Mouse (Mus musculus) forebrain, embryonic 11.5 days (tissue): Measurements from ENCODE around the gene Cenpv. TPM values are rescaled to one million over a fixed set of nuclear protein-coding genes. Genes with fewer than 3 reads are reported as not detected.

ENCODE experiments used
- ATAC-seq: fragments of 200-750 bp; cut with Nextera tagmentation; replicated peaks from 2 replicates; pipeline ENCODE4 v1.8.0; 2017; ENCODE audit warnings: moderate TSS enrichment; ENCODE audit not compliant: low FRiP score
- DNase-seq: peaks from one replicate; pipeline ENCODE4 v3.0.0-alpha.2; 2017; ENCODE audit warnings: low spot score
- H3K27ac ChIP-seq: fragments of 300-500 bp; sonication (generic); 2 replicates; pipeline ENCODE4 v1.5.1; 2014; ENCODE audit warnings: low read depth, low read length
- H3K27me3 ChIP-seq: fragments of 300-500 bp; sonication (generic); 2 replicates; pipeline ENCODE4 v1.6.1; 2014; ENCODE audit warnings: mild to moderate bottlenecking, low read length, mixed read lengths; ENCODE audit not compliant: control insufficient read depth, insufficient read depth
- H3K36me3 ChIP-seq: fragments of 300-500 bp; sonication (generic); 2 replicates; pipeline ENCODE4 v1.6.1; 2014; ENCODE audit warnings: mild to moderate bottlenecking, low read length, moderate library complexity, mixed read lengths; ENCODE audit not compliant: control insufficient read depth, insufficient read depth
- H3K4me1 ChIP-seq: fragments of 300-500 bp; sonication (generic); replicated peaks from 2 replicates; pipeline ENCODE4 v1.6.1; 2014; ENCODE audit warnings: low read length, mixed read lengths; ENCODE audit not compliant: control insufficient read depth, insufficient read depth
- H3K4me2 ChIP-seq: fragments of 300-500 bp; sonication (generic); 2 replicates; pipeline ENCODE4 v1.6.1; 2014; ENCODE audit warnings: low read depth, mild to moderate bottlenecking, low read length, moderate library complexity, mixed read lengths; ENCODE audit not compliant: severe bottlenecking
- H3K4me3 ChIP-seq: fragments of 300-500 bp; sonication (generic); 2 replicates; pipeline ENCODE4 v1.5.1; 2014; ENCODE audit warnings: low read depth, low read length
- H3K9ac ChIP-seq: fragments of 300-500 bp; sonication (generic); 2 replicates; pipeline ENCODE4 v1.6.1; 2014; ENCODE audit warnings: low read length
- H3K9me3 ChIP-seq: fragments of 300-500 bp; sonication (generic); 2 replicates; pipeline ENCODE4 v1.6.1; 2016; ENCODE audit warnings: low read length, mixed read lengths; ENCODE audit not compliant: control insufficient read depth
- WGBS: fragments of 180-500 bp; shearing (Covaris S2); extraction: QIAGEN DNeasy Blood & Tissue Kit; methylation state at CpG from one replicate; pipeline ENCODE4 v1.1.7; 2014; 5-methylcytosine and 5-hydroxymethylcytosine counted together
- polyA plus RNA-seq: library from polyadenylated mRNA; unstranded; fragments of >200 nt; fragmentation: Nextera tagmentation; extraction: Ambion mirVana; gene quantifications from 2 replicates; pipeline ENCODE4 v1.2.1, GENCODE M21; 2014

Gene Cenpv
- polyA plus RNA-seq, 1 experiment from 2014 or later = 61.5 TPM

DNA sequence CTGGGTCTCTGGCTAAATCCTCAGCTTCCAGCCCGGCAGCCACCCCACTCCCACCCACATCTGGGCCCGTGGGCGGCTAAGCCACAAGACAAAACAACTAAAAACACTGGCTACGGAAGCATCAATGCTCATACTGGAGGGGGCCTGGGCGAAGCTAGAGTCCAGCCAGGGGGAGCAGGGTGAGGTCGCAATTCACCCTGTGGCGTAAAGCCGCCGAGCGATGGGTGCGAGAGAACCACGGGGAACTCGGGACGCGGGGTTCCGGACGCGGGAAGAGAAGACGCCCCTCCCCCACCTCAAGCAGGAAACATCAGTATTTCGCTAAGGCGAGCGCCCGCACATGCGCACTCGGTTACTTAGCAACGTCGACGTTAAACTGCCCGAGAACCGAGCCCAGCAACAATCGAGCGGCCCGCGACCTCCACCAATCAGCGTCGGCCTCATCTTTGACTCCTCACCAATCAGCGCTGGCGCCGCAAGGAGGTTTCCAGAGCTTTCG, 11.7 kb upstream of the Cenpv start, which contains the start of gene Ubb:
TSS of gene Ubb (plus strand) at position 445 of the 499 bp plus-strand sequence.
- peaks cover 8% of the 10 kb centered on the region; the same call in 1 of the 2 replicates for H3K36me3 ChIP-seq
- H3K27me3 ChIP-seq = no peaks in the 10 kb centered on the region
- H3K4me1 ChIP-seq = peaks cover 13% of the 10 kb centered on the region; the same call in 1 of the 2 replicates
- peak within 1 kb of the TSS; percentile 74 for H3K4me3 ChIP-seq
- DNase-seq (peak; percentile 100), ATAC-seq (peak; percentile 96)
- H3K9me3 ChIP-seq = no peaks in the 10 kb centered on the region
- H3K27ac ChIP-seq = peak within 1 kb of the TSS; percentile 94
- peak within 1 kb of the TSS; percentile 84 for H3K4me2 ChIP-seq
- H3K9ac ChIP-seq = peak within 1 kb of the TSS; percentile 99
- under 1% methylated on average over 40 of the region's 40 CpGs for WGBS

DNA sequence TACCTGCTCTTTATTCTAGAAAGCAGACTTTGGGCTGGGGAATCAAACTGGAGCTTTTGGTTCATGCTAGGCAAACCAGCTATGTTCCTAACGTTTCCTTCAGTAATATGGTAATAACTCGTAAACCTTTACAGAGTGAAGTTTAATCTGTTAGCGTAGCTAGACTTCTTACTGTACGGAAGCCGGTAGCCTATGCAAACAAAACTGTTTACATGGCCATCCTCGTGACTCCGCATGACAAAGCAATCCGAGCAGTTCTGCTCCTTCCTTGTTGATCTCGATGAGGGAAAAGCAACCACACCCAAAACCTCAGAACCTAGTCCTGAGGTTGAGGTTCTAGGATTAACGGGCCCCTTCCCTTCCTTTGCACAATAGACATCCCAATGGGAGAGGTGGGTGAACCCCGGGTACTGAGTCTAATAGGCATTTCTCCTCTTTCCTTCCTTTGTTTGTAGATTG, 11.2 kb upstream of the Cenpv start:
- peak overlapping the region; percentile 99 for H3K9ac ChIP-seq
- ATAC-seq = no peak; the same call in 1 of the 2 replicates
- no peaks in the 10 kb centered on the region for H3K9me3 ChIP-seq
- 9% methylated on average over 11 of the region's 11 CpGs for WGBS
- H3K27ac ChIP-seq = peak overlapping the region; percentile 94
- DNase-seq = no peak
- H3K4me2 ChIP-seq = peak overlapping the region; percentile 84
- peaks cover 8% of the 10 kb centered on the region; the same call in 1 of the 2 replicates for H3K36me3 ChIP-seq
- H3K4me1 ChIP-seq = peaks cover 13% of the 10 kb centered on the region; the same call in 1 of the 2 replicates
- no peaks in the 10 kb centered on the region for H3K27me3 ChIP-seq
- peak overlapping the region; percentile 74 for H3K4me3 ChIP-seq

- Histone ChIP-seq H3K9me3 (no peaks in the 10 kb centered on the region), H3K4me2 (peak overlapping the region; percentile 84), H3K9ac (peak overlapping the region; percentile 99), H3K27ac (peak overlapping the region; percentile 94; the same call in 1 of the 2 replicates), H3K4me1 (peaks cover 10% of the 10 kb centered on the region; the same call in 1 of the 2 replicates), H3K27me3 (no peaks in the 10 kb centered on the region), H3K36me3 (peaks cover 8% of the 10 kb centered on the region; the same call in 1 of the 2 replicates), H3K4me3 (peak overlapping the region; percentile 74)
- DNase-seq (no peak), ATAC-seq (no peak)
- 38% methylated on average over 5 of the region's 5 CpGs for WGBS
Observed at GRCm38 (mm10) chr11:62549782-62550181, 10.7 kb upstream of the Cenpv start.

DNA sequence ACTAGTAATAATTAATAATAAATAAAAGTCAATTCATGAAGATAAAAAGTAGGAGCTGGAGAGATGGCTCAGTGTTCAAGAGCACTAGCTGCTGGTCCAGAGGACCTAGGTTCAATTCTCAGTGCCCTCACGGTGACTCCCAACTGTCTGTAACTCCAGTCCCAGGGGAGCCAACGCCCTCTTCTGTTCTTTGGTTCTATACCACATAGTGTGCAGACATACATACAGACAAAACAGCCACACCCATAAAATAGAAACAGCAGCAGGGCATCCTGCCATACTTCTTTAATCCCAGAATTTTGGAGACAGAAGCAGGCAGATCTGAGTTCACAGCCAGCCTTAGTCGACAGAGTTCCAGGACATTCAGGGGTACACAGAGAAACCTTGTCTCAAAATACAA, 4.9 kb upstream of the Cenpv start:
- 91% methylated on average over 3 of the region's 3 CpGs for WGBS
- Histone ChIP-seq H3K4me2 (no peak overlapping the region), H3K27me3 (no peaks in the 10 kb centered on the region; the same call in 1 of the 2 replicates), H3K4me3 (no peak overlapping the region), H3K9me3 (no peaks in the 10 kb centered on the region), H3K4me1 (0 out of 2 replicates have a peak, but pooled peaks cover under 1% of the 10 kb centered on the region), H3K9ac (no peak overlapping the region), H3K27ac (no peak overlapping the region), H3K36me3 (no peaks in the 10 kb centered on the region)
- no peak for ATAC-seq
- no peak for DNase-seq

DNA sequence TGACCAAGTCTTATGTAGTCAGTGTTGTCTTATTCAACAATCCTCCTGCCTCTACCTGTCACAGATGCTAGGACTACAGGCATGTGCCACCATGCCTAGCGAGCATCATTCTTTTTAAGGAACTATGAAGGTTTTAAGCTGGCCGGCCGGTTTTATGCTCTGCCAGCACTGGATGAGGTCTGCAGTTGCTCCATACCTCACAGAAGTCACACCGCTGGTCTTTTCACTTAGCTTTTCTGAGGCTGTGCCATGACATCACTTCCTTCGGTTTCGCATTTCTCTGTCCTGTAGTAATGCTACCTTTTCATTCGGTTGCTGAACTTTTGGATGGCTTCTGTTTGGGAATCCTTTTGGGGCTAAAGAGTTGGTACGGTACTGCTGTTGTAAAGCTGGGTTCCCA, 2.5 kb upstream of the Cenpv start:
- DNase-seq (no peak), ATAC-seq (no peak)
- Histone ChIP-seq H3K4me3 (no peak overlapping the region), H3K4me2 (no peak overlapping the region), H3K4me1 (no peaks in the 10 kb centered on the region), H3K36me3 (no peaks in the 10 kb centered on the region), H3K27ac (no peak overlapping the region), H3K9me3 (no peaks in the 10 kb centered on the region), H3K27me3 (no peaks in the 10 kb centered on the region; the same call in 1 of the 2 replicates), H3K9ac (no peak overlapping the region)
- 85% methylated on average over 8 of the region's 8 CpGs for WGBS

GRCm38 (mm10) chr11:62540969-62541368, 1.9 kb upstream of the Cenpv start:
- no peaks in the 10 kb centered on the region for H3K36me3 ChIP-seq
- no peak overlapping the region for H3K27ac ChIP-seq
- no peak overlapping the region for H3K4me2 ChIP-seq
- ATAC-seq (no peak), DNase-seq (no peak)
- no peak overlapping the region for H3K9ac ChIP-seq
- H3K9me3 ChIP-seq = no peaks in the 10 kb centered on the region
- 61% methylated on average over 2 of the region's 2 CpGs for WGBS
- H3K4me1 ChIP-seq = no peaks in the 10 kb centered on the region
- no peak overlapping the region for H3K4me3 ChIP-seq
- no peaks in the 10 kb centered on the region; the same call in 1 of the 2 replicates for H3K27me3 ChIP-seq

DNA sequence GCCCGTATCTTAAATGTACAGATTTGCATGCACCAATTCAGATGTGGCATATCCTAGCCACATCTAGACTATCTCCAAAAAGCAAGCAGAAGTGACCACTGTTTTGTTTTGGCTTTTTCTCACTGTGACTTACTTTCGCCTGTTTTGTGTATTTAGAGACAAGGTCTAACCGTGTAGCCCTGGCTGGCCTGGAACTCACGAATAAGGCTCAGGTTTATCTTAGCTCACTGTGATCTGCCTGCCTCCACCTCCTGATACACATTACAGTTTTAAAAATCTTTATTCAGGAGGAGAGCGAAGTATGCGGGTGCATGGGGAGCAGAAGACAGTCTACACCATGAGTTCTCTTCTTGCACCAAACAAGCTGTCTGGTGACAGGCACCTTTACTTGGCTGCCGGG, 1.1 kb upstream of the Cenpv start:
- Histone ChIP-seq H3K36me3 (no peaks in the 10 kb centered on the region), H3K27ac (no peak overlapping the region), H3K4me2 (no peak overlapping the region), H3K4me3 (no peak overlapping the region), H3K27me3 (no peaks in the 10 kb centered on the region; the same call in 1 of the 2 replicates), H3K9me3 (no peaks in the 10 kb centered on the region), H3K9ac (no peak overlapping the region), H3K4me1 (no peaks in the 10 kb centered on the region)
- 82% methylated on average over 7 of the region's 7 CpGs for WGBS
- ATAC-seq = no peak
- no peak for DNase-seq

DNA sequence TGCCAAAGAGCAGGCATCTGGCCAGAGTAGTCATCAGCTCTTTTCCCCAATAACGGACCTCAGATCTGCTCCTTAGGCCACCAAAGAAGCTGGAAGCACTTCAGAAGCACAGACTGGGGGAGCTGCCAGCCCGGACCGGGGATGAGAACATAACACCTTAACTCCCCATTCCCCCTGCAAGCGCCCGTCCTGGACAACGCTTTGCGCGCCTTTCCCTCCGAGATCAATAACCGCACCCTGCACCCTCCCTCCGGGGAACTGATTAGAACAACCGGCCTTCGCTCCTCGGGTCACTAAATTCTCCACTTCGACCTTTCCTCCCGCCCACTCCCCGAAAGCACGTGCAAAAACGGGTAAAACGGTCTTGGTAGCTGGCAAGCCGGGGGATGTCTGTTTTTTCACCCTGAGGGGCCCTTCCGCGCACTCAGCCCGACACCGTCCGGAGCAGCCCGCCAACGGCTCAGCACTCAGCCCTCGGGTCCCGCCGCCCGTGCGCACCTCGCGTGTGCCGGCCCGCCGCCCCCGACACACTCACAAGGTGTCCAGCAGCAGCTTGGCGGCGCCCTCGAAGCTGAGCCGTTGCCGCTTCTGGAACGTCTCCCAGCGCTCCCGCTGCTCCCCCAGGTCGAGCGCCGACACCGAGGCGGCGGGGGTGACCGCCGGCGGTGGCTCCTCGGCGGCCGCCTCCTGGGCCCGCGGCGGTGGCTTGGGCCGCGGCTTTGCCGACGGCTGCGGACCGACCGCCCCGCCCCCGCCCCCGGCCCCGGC, 556 bp downstream of the Cenpv start:
- Histone ChIP-seq H3K4me1 (no peaks in the 10 kb centered on the region), H3K27me3 (no peaks in the 10 kb centered on the region; the same call in 1 of the 2 replicates), H3K4me2 (peak overlapping the region; percentile 85), H3K9me3 (no peaks in the 10 kb centered on the region), H3K4me3 (peak overlapping the region; percentile 87), H3K27ac (peak overlapping the region; percentile 31), H3K9ac (peak overlapping the region; percentile 97), H3K36me3 (no peaks in the 10 kb centered on the region)
- DNase-seq (peak; percentile 82), ATAC-seq (peak; percentile 83)
- under 1% methylated on average over 61 of the region's 73 CpGs for WGBS
